Mouse (Mus musculus) limb, embryonic 13.5 days (tissue): ENCODE results near the gene Fndc3b. TPM values are rescaled to one million over a fixed set of nuclear protein-coding genes. Genes with fewer than 3 reads are reported as not detected.
A peak's percentile ranks its signal among the peaks of the same experiment; 100 is the strongest.

Experiments
- ATAC-seq: fragments of 200-750 bp; cut with Nextera tagmentation; 2 replicates; pipeline ENCODE4 v1.8.0; 2017; ENCODE audit warnings: low read depth, moderate number of reproducible peaks, moderate TSS enrichment; ENCODE audit not compliant: low FRiP score
- H3K27ac ChIP-seq: fragments of 300-500 bp; sonication (generic); 2 replicates; pipeline ENCODE4 v1.5.1; 2015; ENCODE audit warnings: inconsistent platforms, mild to moderate bottlenecking, moderate library complexity
- H3K27me3 ChIP-seq: fragments of 300-500 bp; sonication (generic); 2 replicates; pipeline ENCODE4 v1.6.1; 2015; ENCODE audit warnings: mild to moderate bottlenecking, inconsistent platforms
- H3K36me3 ChIP-seq: fragments of 300-500 bp; sonication (generic); 2 replicates; pipeline ENCODE4 v1.6.1; 2015; ENCODE audit warnings: inconsistent platforms, mild to moderate bottlenecking, moderate library complexity
- H3K4me1 ChIP-seq: fragments of 300-500 bp; sonication (generic); 2 replicates; pipeline ENCODE4 v1.6.1; 2015; ENCODE audit warnings: inconsistent platforms
- H3K4me2 ChIP-seq: fragments of 300-500 bp; sonication (generic); replicated peaks from 2 replicates; pipeline ENCODE4 v1.6.1; 2015; ENCODE audit warnings: inconsistent platforms, mild to moderate bottlenecking, moderate library complexity
- H3K4me3 ChIP-seq: fragments of 300-500 bp; sonication (generic); 2 replicates; pipeline ENCODE4 v1.5.1; 2015; ENCODE audit warnings: moderate library complexity, mild to moderate bottlenecking, inconsistent platforms
- H3K9ac ChIP-seq: fragments of 300-500 bp; sonication (generic); 2 replicates; pipeline ENCODE4 v1.6.1; 2015; ENCODE audit warnings: mild to moderate bottlenecking, inconsistent platforms
- H3K9me3 ChIP-seq: fragments of 300-500 bp; sonication (generic); 2 replicates; pipeline ENCODE4 v1.6.1; 2016; ENCODE audit warnings: inconsistent platforms
- WGBS: fragments of 180-500 bp; shearing (Covaris S2); methylation state at CpG from one replicate; pipeline ENCODE4 v1.1.7; 2015; 5-methylcytosine and 5-hydroxymethylcytosine counted together
- polyA plus RNA-seq: library from polyadenylated mRNA; unstranded; fragments of >200 nt; fragmentation: Nextera tagmentation; extraction: Ambion mirVana; gene quantifications from 2 replicates; pipeline ENCODE4 v1.2.1, GENCODE M21; 2015

Gene Fndc3b
- polyA plus RNA-seq, 1 experiment from 2014 or later: 31.4 TPM

GRCm38 (mm10) chr3:27475899-27476298, 235.2 kb downstream of the Fndc3b start:
- Histone ChIP-seq H3K36me3 (peaks cover 40% of the 10 kb centered on the region), H3K27me3 (no peaks in the 10 kb centered on the region), H3K4me2 (no peak overlapping the region), H3K27ac (no peak overlapping the region), H3K9ac (no peak overlapping the region), H3K4me1 (peaks cover 8% of the 10 kb centered on the region), H3K4me3 (no peak overlapping the region), H3K9me3 (no peaks in the 10 kb centered on the region)
- 89% methylated on average over 7 of the region's 7 CpGs for WGBS
- ATAC-seq: no peak

DNA sequence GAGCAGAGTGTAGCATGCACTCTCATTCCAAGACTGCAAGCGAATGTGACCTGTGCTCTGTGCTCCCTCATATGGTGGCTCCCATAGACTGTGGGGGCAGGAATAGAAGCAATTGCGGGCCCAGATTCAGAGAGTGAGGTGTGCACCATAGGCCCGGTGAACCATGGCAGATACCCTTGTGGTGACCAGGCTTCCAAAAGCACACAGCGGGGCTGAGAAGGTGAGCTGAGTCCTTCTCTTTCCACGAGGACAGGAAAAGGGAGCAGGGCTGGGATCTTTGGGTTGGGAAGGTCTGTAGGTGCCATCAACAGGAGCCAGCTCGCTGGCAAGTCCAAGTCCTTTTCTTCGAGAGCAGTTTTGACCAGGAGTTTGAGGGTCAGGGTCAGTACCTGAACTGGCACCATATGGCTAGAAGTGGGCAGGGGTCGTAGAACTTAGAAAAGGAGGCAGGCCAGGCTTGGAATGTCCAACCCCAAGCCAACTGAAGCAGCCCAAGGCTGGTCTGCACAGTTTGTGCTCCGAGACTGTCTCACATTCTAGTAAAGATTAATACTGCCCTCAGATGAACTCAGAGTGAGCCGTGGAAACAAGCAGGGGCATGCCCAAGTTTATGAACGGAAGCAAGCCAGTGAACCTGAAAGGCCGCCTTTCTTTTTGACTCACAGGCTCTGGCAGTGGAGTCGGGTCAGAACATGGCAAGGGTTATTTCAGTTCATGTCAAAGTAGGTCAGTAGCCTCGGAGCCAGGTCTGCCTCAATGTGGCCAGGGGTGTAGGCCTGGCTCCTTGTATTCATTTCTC, 237.1 kb downstream of the Fndc3b start:
- H3K27me3 ChIP-seq: no peaks in the 10 kb centered on the region
- no peaks in the 10 kb centered on the region for H3K9me3 ChIP-seq
- 90% methylated on average over 14 of the region's 14 CpGs for WGBS
- H3K4me2 ChIP-seq: no peak overlapping the region
- H3K4me3 ChIP-seq: no peak overlapping the region
- no peak overlapping the region for H3K27ac ChIP-seq
- no peak overlapping the region for H3K9ac ChIP-seq
- no peaks in the 10 kb centered on the region for H3K4me1 ChIP-seq
- peaks cover 45% of the 10 kb centered on the region for H3K36me3 ChIP-seq
- no peak for ATAC-seq

- ATAC-seq: no peak
- Histone ChIP-seq H3K36me3 (peaks cover 48% of the 10 kb centered on the region), H3K9me3 (no peaks in the 10 kb centered on the region), H3K27ac (no peak overlapping the region), H3K27me3 (no peaks in the 10 kb centered on the region), H3K9ac (no peak overlapping the region), H3K4me3 (no peak overlapping the region), H3K4me1 (no peaks in the 10 kb centered on the region), H3K4me2 (no peak overlapping the region)
- WGBS: 98% methylated on average over 3 of the region's 3 CpGs
Measured at GRCm38 (mm10) chr3:27472846-27473245, 238.3 kb downstream of the Fndc3b start.

DNA sequence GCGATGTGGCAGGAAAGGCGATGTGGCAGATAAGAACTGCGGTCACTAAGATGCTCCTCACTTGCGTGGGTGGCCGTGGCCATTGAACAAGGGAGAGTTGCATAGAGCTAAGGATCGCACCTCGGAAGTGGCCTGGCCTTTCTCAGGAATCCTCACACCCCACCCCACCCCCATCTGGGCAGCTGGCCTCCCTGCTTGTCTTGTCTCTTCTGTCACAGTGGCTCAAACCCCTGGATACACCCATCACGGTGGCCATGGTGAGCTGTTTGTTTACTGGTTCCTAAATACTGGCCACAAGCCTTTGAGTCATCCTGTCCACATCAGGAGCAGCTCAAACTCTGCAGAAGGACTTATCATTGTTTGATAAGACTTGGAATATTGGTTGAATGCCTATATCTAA, 240.3 kb downstream of the Fndc3b start:
- Histone ChIP-seq H3K4me1 (no peaks in the 10 kb centered on the region), H3K9ac (no peak overlapping the region), H3K4me3 (no peak overlapping the region), H3K36me3 (peaks cover 55% of the 10 kb centered on the region), H3K4me2 (no peak overlapping the region), H3K27me3 (no peaks in the 10 kb centered on the region), H3K9me3 (no peaks in the 10 kb centered on the region), H3K27ac (no peak overlapping the region)
- 78% methylated on average over 8 of the region's 8 CpGs for WGBS
- no peak for ATAC-seq

DNA sequence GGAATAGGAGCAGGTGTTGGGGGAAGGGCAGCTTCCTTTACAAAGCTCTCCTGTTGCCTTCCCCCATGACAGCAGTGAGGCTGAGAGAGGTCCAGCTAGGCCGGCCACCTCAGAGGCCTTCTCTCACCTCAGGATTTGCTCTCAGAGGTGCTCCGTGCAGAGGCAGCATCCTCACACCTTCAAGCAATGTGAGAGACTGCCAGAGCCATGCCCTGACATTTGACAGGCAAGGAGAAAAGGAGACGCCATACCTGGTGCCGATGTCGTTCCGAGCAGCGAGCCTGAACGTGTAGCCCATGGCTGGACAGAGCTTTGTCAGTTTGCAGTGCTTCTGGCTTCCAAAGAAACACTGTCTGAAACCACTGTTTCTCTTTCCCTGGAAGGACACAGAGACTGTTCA, 241.1 kb downstream of the Fndc3b start:
- H3K9ac ChIP-seq: no peak overlapping the region
- no peaks in the 10 kb centered on the region for H3K27me3 ChIP-seq
- no peak overlapping the region for H3K4me3 ChIP-seq
- no peak overlapping the region for H3K4me2 ChIP-seq
- H3K36me3 ChIP-seq: peaks cover 60% of the 10 kb centered on the region
- no peak overlapping the region for H3K27ac ChIP-seq
- no peak for ATAC-seq
- WGBS: 85% methylated on average over 8 of the region's 8 CpGs
- H3K9me3 ChIP-seq: no peaks in the 10 kb centered on the region
- no peaks in the 10 kb centered on the region for H3K4me1 ChIP-seq

GRCm38 (mm10) chr3:27467505-27468020, 243.5 kb downstream of the Fndc3b start:
- Histone ChIP-seq H3K9ac (no peak overlapping the region), H3K27me3 (no peaks in the 10 kb centered on the region), H3K4me2 (no peak overlapping the region), H3K4me3 (no peak overlapping the region), H3K9me3 (no peaks in the 10 kb centered on the region), H3K36me3 (peaks cover 63% of the 10 kb centered on the region), H3K27ac (no peak overlapping the region), H3K4me1 (no peaks in the 10 kb centered on the region)
- no peak for ATAC-seq
- 82% methylated on average over 11 of the region's 11 CpGs for WGBS

- ATAC-seq: no peak
- H3K4me1 ChIP-seq: no peaks in the 10 kb centered on the region
- H3K9me3 ChIP-seq: no peaks in the 10 kb centered on the region
- no peak overlapping the region for H3K9ac ChIP-seq
- H3K4me2 ChIP-seq: no peak overlapping the region
- H3K36me3 ChIP-seq: peaks cover 74% of the 10 kb centered on the region
- WGBS: 77% methylated on average over 7 of the region's 7 CpGs
- no peaks in the 10 kb centered on the region for H3K27me3 ChIP-seq
- no peak overlapping the region for H3K4me3 ChIP-seq
- H3K27ac ChIP-seq: 0 out of 2 replicates have a peak overlapping the region, but pooled peaks have one; percentile 6
Measured at GRCm38 (mm10) chr3:27466297-27466901, 244.7 kb downstream of the Fndc3b start.

- no peaks in the 10 kb centered on the region for H3K27me3 ChIP-seq
- H3K4me3 ChIP-seq: no peak overlapping the region
- no peak overlapping the region for H3K27ac ChIP-seq
- H3K4me2 ChIP-seq: no peak overlapping the region
- H3K36me3 ChIP-seq: peaks cover 82% of the 10 kb centered on the region
- no peaks in the 10 kb centered on the region for H3K9me3 ChIP-seq
- 89% methylated on average over 7 of the region's 7 CpGs for WGBS
- ATAC-seq: no peak
- no peaks in the 10 kb centered on the region for H3K4me1 ChIP-seq
- no peak overlapping the region for H3K9ac ChIP-seq
Measured at GRCm38 (mm10) chr3:27463373-27463772, 247.7 kb downstream of the Fndc3b start.

DNA sequence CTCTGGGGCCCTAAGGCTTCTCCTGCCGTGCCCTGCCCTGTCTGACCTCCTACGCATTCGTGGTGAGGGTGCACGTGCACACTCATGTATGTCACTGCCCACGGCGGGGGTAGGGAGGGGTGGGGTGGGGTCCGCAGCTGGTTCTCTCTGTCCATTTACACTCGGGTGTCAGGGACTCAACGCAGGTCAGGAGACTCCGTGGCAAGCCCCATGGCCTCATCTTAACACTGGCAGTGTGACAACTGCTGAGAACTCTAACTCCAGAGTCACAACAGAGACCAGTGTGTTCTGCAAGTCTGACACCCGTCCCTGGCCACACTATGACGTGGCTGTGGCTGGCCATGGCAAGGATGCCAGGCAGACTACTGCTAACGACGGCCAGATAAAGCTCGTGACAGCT, 248.2 kb downstream of the Fndc3b start:
- 84% methylated on average over 15 of the region's 15 CpGs for WGBS
- H3K4me3 ChIP-seq: no peak overlapping the region
- no peak for ATAC-seq
- H3K27ac ChIP-seq: no peak overlapping the region
- no peak overlapping the region for H3K4me2 ChIP-seq
- H3K27me3 ChIP-seq: no peaks in the 10 kb centered on the region
- H3K9ac ChIP-seq: no peak overlapping the region
- no peaks in the 10 kb centered on the region for H3K4me1 ChIP-seq
- H3K36me3 ChIP-seq: peaks cover 82% of the 10 kb centered on the region
- no peaks in the 10 kb centered on the region for H3K9me3 ChIP-seq

- Histone ChIP-seq H3K4me1 (no peaks in the 10 kb centered on the region), H3K9ac (no peak overlapping the region), H3K27ac (no peak overlapping the region), H3K27me3 (no peaks in the 10 kb centered on the region), H3K4me2 (no peak overlapping the region), H3K4me3 (no peak overlapping the region), H3K9me3 (no peaks in the 10 kb centered on the region), H3K36me3 (peaks cover 83% of the 10 kb centered on the region)
- 85% methylated on average over 9 of the region's 9 CpGs for WGBS
- ATAC-seq: no peak
Measured at GRCm38 (mm10) chr3:27462316-27462902, 248.7 kb downstream of the Fndc3b start.

DNA sequence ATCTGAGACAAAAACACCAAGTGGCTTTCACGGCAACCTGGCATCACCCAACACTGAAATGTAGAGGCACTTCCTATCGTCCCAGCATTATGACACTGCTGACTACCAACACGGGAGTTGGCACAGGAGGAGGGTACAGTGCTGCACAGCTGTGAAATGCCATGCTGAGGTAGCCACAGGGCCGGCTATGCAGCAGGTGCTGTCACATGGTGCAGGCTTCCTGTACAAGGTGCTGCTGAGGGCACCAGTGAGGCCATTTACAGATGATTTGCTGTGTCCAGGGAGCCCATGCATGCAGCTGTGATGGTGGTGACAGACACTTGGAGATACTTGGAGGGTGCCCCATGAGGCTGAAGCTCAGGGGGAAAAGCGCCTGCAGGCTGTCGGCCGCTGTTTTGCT, 249.2 kb downstream of the Fndc3b start:
- Histone ChIP-seq H3K27ac (no peak overlapping the region), H3K36me3 (peaks cover 82% of the 10 kb centered on the region)
- 92% methylated on average over 7 of the region's 7 CpGs for WGBS

GRCm38 (mm10) chr3:27461037-27461436, 250.1 kb downstream of the Fndc3b start:
- peak; percentile 29; the same call in 1 of the 2 replicates for ATAC-seq

More for the DNA sequence above, 249.2 kb downstream of the Fndc3b start:
- Histone ChIP-seq H3K9ac (no peak overlapping the region), H3K9me3 (no peaks in the 10 kb centered on the region), H3K4me3 (no peak overlapping the region), H3K4me2 (no peak overlapping the region), H3K27me3 (no peaks in the 10 kb centered on the region), H3K4me1 (no peaks in the 10 kb centered on the region)
- ATAC-seq: no peak

More at GRCm38 (mm10) chr3:27461037-27461436, 250.1 kb downstream of the Fndc3b start:
- H3K27me3 ChIP-seq: no peaks in the 10 kb centered on the region
- H3K9ac ChIP-seq: no peak overlapping the region
- H3K4me2 ChIP-seq: no peak overlapping the region
- no peaks in the 10 kb centered on the region for H3K9me3 ChIP-seq
- no peak overlapping the region for H3K4me3 ChIP-seq
- WGBS: 49% methylated on average over 1 of the region's 1 CpGs
- H3K36me3 ChIP-seq: peaks cover 86% of the 10 kb centered on the region
- no peaks in the 10 kb centered on the region for H3K4me1 ChIP-seq
- H3K27ac ChIP-seq: no peak overlapping the region
